Mouse (Mus musculus) kidney, adult 2 months (tissue): ENCODE measurements around the gene 1700017B05Rik.

ENCODE experiments used
- CTCF ChIP-seq: fragments of 200-500 bp; conservative IDR thresholded peaks from 2 replicates; pipeline ENCODE4 v1.5.1; 2011; ENCODE audit warnings: low read depth, mild to moderate bottlenecking, control low read depth, low read length, moderate library complexity, mixed read lengths; ENCODE audit not compliant: insufficient read depth, insufficient read length
- POLR2A ChIP-seq: fragments of 200-500 bp; IDR thresholded peaks from one replicate; pipeline ENCODE4 v1.6.1; 2011; ENCODE audit warnings: low read depth, low read length, control low read depth

- TF ChIP-seq CTCF (no peak), POLR2A (no peak)
Measured at GRCm38 (mm10) chr9:57287183-57287582, 24.8 kb upstream of the 1700017B05Rik start.
